ENCODE assay signal across 7 mouse cellular contexts in genomic region chr14:34768373-34768772, GRCm38 (mm10). TPM values are rescaled to one million over a fixed set of nuclear protein-coding genes. Genes with fewer than 3 reads are reported as not detected.
DNase-seq lines count a peak whose midpoint lies in the region; ATAC-seq lines count a peak whose summit lies in the region.

No protein-coding gene starts in this region.

- WGBS in intestine, embryonic 14.5 days = under 1% methylated on average over 10 of the region's 10 CpGs

- intact Hi-C loops in left cerebral cortex, postnatal 36 days (cut with DNase I) = loop anchor here (2.0 kb wide), 1 partner anchor 152 kb away; no protein-coding TSS in a partner anchor

- 0 out of 2 replicates have a peak, but pooled peaks cover 10% of the 10 kb centered on the region for H3K27me3 ChIP-seq in intestine, embryonic 14.5 days (replicated peaks; ENCODE audit: control insufficient read depth, insufficient read depth, low read length)

- H3K9me3 ChIP-seq in intestine, embryonic 14.5 days (ENCODE audit: control insufficient read depth, low read length) = no peaks in the 10 kb centered on the region

- H3K4me3 ChIP-seq in intestine, embryonic 14.5 days (ENCODE audit: low read depth, low read length) = peak overlapping the region; percentile 44

- peak; percentile 67 to 78 for DNase-seq in adrenal gland, adult 18-20 months (ENCODE audit: low spot score in 2 of 2)
- peak; percentile 87 for DNase-seq in embryo, embryonic 11 days
- peak; percentile 59 for DNase-seq in gastrocnemius, postnatal 25 days
- peak; percentile 80 for DNase-seq in intestine, embryonic 14.5 days (ENCODE audit: low spot score)
- peak; percentile 26 to 50 for DNase-seq in left cerebral cortex, postnatal 36 days (ENCODE audit: low spot score in 2 of 2)
- DNase-seq in mesoderm, embryonic 11.5 days (ENCODE audit: low read depth, low spot score) = peak; percentile 67
- DNase-seq in right cerebral cortex, postnatal 36 days (ENCODE audit: low spot score in 2 of 2) = peak; percentile 24 to 33

- peak; percentile 38; the same call in 1 of the 2 replicates for ATAC-seq in intestine, embryonic 14.5 days (replicated peaks; ENCODE audit: low FRiP score, low TSS enrichment, low read depth)

- no peak overlapping the region for H3K9ac ChIP-seq in intestine, embryonic 14.5 days (ENCODE audit: low read length)

- H3K36me3 ChIP-seq in intestine, embryonic 14.5 days (ENCODE audit: control insufficient read depth, insufficient read depth, low read length) = no peaks in the 10 kb centered on the region

- peaks cover 4% of the 10 kb centered on the region for H3K4me1 ChIP-seq in intestine, embryonic 14.5 days (replicated peaks; ENCODE audit: control insufficient read depth, insufficient read depth, low read length)

- no peak overlapping the region for H3K27ac ChIP-seq in intestine, embryonic 14.5 days (ENCODE audit: low read depth)

- peak overlapping the region; percentile 99 for H3K4me2 ChIP-seq in intestine, embryonic 14.5 days (ENCODE audit: low read length)

RNA-seq across cellular contexts. Expression of gene Grid1, which starts 51.5 kb away (rescaled TPM):
- 1 to 10 TPM in 1 of 2 experiments, under 1 TPM in 1; 0.80 to 1.1 TPM for total RNA-seq in adrenal gland, adult 18-20 months (2021)
- not detected for total RNA-seq in gastrocnemius, postnatal 25 days (2021)
- polyA plus RNA-seq in intestine, embryonic 14.5 days (2014; fragmentation: Nextera tagmentation; extraction: Ambion mirVana) = 0.34 and 0.49 TPM in 2 replicates
- 10 to 100 TPM; 52.0 to 52.3 TPM for total RNA-seq in left cerebral cortex, postnatal 36 days (2021)

Comparison
In these comparisons a context has a peak if more than half of its experiments do, and no peak if none do; other contexts are left out.
1. DNase-seq: peak in every context shown above with its lines; median percentile 87 in embryo, embryonic 11 days; 80 in intestine, embryonic 14.5 days; 72 in adrenal gland, adult 18-20 months; 67 in mesoderm, embryonic 11.5 days; 59 in gastrocnemius, postnatal 25 days; 38 in left cerebral cortex, postnatal 36 days; 28 in right cerebral cortex, postnatal 36 days.
2. RNA of gene Grid1, which starts 51.5 kb away (total RNA-seq): 52.0 to 52.3 TPM in left cerebral cortex, postnatal 36 days; 0.80 to 1.1 TPM in adrenal gland, adult 18-20 months and not detected in gastrocnemius, postnatal 25 days; every median in the first group is over 10 times any median in the second.